Mouse (Mus musculus): ENCODE data around the gene Avil. TPM values are rescaled to one million over a fixed set of nuclear protein-coding genes. Genes with fewer than 3 reads are reported as not detected.
A peak's percentile ranks its signal among the peaks of the same experiment; 100 is the strongest.

Avil gene
- 0.12 and 0.30 TPM in 2 replicates for polyA plus RNA-seq (2012; rRNA removed)

DNA sequence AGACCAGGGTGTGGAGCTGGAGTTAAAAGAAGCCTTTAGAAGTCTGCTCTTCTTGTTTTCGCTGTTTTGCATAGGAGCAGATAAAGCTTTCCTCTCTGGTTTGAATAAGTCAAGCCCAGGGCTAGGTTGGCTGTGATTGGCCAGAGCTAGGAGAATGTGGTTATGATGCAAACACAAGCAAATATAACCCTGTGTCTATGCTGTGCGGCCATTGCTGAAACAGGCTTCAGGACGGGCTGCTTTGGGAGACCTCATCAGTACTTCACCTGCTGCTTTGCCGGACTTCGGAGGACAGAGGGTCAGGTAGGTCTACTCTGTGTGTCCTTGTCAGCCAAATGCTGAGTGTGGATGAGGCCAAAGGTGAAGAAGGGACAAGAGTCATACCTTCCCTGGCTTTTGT is at the start of gene Avil:
TSS of gene Avil (plus strand) at position 181 of the 400 bp plus-strand sequence.
- DNase-seq, result no peak
- H3K4me1 ChIP-seq (ENCODE audit: control insufficient read depth, insufficient read depth, low read length), result 0 out of 2 replicates have a peak, but pooled peaks cover 2% of the 10 kb centered on the region
- 78% methylated on average over 5 of the region's 5 CpGs for WGBS

GRCm38 (mm10) chr10:126952375-126952774 is 48.1 kb upstream of the Avil start:
- no peak for DNase-seq
- TF ChIP-seq CTCF (IDR thresholded peaks at IDR 0.05; ENCODE audit: insufficient read depth, low read length), result no peak
- no peak for TF ChIP-seq POLR2A (IDR thresholded peaks at IDR 0.05; ENCODE audit: borderline replicate concordance, extremely low read depth, low read depth, low read length)
- WGBS, result 74% methylated on average over 1 of the region's 1 CpGs
- Histone ChIP-seq H3K4me3 (replicated peaks; ENCODE audit: extremely low read depth, low read depth, low read length) (no peak overlapping the region), H3K4me1 (ENCODE audit: control insufficient read depth, insufficient read depth, low read length) (peaks cover 6% of the 10 kb centered on the region)

More for the DNA sequence above, at the start of gene Avil:
- H3K4me3 ChIP-seq (replicated peaks; ENCODE audit: extremely low read depth, low read depth, low read length), result no peak within 1 kb of the TSS
- TF ChIP-seq CTCF (IDR thresholded peaks at IDR 0.05; ENCODE audit: insufficient read depth, low read length), result no peak
- no peak for TF ChIP-seq POLR2A (IDR thresholded peaks at IDR 0.05; ENCODE audit: borderline replicate concordance, extremely low read depth, low read depth, low read length)

GRCm38 (mm10) chr10:126953029-126953471 is 47.5 kb upstream of the Avil start:
- 64% methylated on average over 3 of the region's 3 CpGs for WGBS
- Histone ChIP-seq H3K4me1 (ENCODE audit: control insufficient read depth, insufficient read depth, low read length) (peaks cover 11% of the 10 kb centered on the region), H3K4me3 (replicated peaks; ENCODE audit: extremely low read depth, low read depth, low read length) (no peak overlapping the region)
- TF ChIP-seq CTCF (IDR thresholded peaks at IDR 0.05; ENCODE audit: insufficient read depth, low read length) (no peak), POLR2A (IDR thresholded peaks at IDR 0.05; ENCODE audit: borderline replicate concordance, extremely low read depth, low read depth, low read length) (no peak)
- DNase-seq, result no peak

DNA sequence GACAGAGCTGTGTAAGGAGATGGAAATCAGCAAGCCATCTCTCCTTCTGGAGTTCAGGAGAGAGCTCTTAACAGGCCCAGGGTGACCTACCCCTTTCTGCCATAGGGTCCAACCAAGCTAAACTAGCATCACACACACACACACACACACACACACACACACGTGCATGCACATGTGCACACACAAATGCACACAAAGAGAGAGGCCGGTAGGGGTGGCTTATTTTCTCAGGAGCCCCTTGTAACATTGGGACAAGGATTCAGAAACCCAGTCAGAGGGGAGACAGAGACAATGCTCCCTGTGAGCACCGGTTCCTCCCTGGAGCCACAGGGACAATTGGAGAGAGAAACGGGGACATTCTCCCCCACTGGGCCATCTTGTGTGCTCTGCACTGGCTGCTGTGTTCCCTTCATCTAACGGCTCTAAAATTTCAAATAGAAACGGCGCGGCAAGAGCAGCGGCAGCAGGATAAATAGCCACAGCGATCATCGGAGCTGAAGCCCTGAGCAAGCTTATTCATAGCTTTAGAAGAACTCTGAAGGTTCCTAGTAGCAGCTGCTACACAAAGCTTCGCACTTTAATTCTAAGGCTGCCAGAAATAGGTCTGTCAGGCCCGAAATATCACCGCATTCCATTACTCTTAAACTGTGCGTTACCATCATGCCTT is 43.7 kb upstream of the Avil start:
- H3K4me3 ChIP-seq (replicated peaks; ENCODE audit: extremely low read depth, low read depth, low read length), result no peak overlapping the region
- peaks cover 6% of the 10 kb centered on the region; the same call in 1 of the 2 replicates for H3K4me1 ChIP-seq (ENCODE audit: control insufficient read depth, insufficient read depth, low read length)
- no peak for TF ChIP-seq POLR2A (IDR thresholded peaks at IDR 0.05; ENCODE audit: borderline replicate concordance, extremely low read depth, low read depth, low read length)
- TF ChIP-seq CTCF (IDR thresholded peaks at IDR 0.05; ENCODE audit: insufficient read depth, low read length), result no peak
- 51% methylated on average over 15 of the region's 15 CpGs for WGBS
- DNase-seq, result no peak

- 7% methylated on average over 25 of the region's 25 CpGs for WGBS
- DNase-seq, result peak; percentile 52
- peak overlapping the region; percentile 22 for H3K4me3 ChIP-seq (replicated peaks; ENCODE audit: extremely low read depth, low read depth, low read length)
- H3K4me1 ChIP-seq (ENCODE audit: control insufficient read depth, insufficient read depth, low read length), result peaks cover 9% of the 10 kb centered on the region; the same call in 1 of the 2 replicates
- TF ChIP-seq CTCF (IDR thresholded peaks at IDR 0.05; ENCODE audit: insufficient read depth, low read length), result no peak
These were observed 43.0 kb upstream of the Avil start for GRCm38 (mm10) chr10:126957359-126958107.

DNA sequence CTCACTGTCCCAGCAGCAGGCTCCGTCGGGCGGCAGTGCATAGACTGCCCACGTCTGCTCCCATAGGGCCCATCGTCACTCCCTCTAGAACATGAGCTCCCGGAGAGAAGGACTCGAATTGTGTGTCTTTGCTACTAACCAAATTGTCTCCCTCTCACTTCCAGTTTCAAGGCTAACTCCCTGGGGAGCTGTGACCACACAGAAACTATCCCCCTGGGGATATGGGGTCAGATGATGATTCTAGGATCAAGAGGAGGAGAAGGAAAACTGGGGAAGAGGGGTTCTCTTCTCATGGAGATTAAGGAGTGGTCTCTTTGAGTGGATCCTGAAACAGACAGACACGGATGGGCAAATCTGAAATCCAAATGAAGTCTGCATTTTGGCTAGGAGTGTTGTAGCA is 40.0 kb upstream of the Avil start:
- peaks cover 9% of the 10 kb centered on the region; the same call in 1 of the 2 replicates for H3K4me1 ChIP-seq (ENCODE audit: control insufficient read depth, insufficient read depth, low read length)
- WGBS, result 79% methylated on average over 8 of the region's 8 CpGs
- DNase-seq, result no peak
- H3K4me3 ChIP-seq (replicated peaks; ENCODE audit: extremely low read depth, low read depth, low read length), result no peak overlapping the region
- no peak for TF ChIP-seq POLR2A (IDR thresholded peaks at IDR 0.05; ENCODE audit: borderline replicate concordance, extremely low read depth, low read depth, low read length)
- TF ChIP-seq CTCF (IDR thresholded peaks at IDR 0.05; ENCODE audit: insufficient read depth, low read length), result no peak

- 62% methylated on average over 10 of the region's 10 CpGs for WGBS
- peaks cover 9% of the 10 kb centered on the region; the same call in 1 of the 2 replicates for H3K4me1 ChIP-seq (ENCODE audit: control insufficient read depth, insufficient read depth, low read length)
- TF ChIP-seq POLR2A (IDR thresholded peaks at IDR 0.05; ENCODE audit: borderline replicate concordance, extremely low read depth, low read depth, low read length) (no peak), CTCF (IDR thresholded peaks at IDR 0.05; ENCODE audit: insufficient read depth, low read length) (no peak)
- DNase-seq, result peak; percentile 49
- H3K4me3 ChIP-seq (replicated peaks; ENCODE audit: extremely low read depth, low read depth, low read length), result no peak overlapping the region
These were observed 38.8 kb upstream of the Avil start for GRCm38 (mm10) chr10:126961757-126962156.

DNA sequence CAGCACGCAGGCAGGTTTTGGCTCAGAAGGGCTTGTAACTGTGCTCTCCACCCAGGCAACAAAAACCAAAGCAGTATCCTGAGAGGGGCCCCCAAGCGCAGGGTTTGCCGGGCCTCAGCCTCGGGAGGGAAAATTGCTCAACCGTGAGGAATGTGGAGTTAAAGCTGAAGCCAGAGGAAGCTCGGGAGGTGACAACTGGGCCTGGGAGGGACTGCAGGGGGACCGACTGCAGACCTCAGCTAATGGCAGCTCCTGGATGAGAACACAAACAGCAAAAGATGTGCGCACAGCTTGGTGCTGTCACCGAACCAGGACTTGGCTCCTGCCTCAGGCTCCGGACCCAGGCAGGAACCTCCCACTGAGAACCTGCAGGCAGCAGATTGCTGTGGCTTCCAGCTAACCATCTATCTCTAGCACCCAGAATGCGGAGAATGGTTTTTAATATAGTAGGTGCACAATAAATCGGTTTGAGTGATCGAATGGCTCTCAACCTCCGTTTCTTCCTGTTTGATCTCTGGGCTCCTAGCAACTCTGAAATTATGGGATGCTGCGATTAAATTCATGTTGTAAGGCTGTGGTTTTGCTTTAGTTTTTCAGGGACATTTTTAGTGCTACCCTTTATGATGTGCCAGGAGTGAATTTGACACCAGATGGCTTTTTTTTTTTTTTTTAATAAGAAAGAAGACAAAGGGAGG is 38.1 kb upstream of the Avil start:
- peak; percentile 41 for DNase-seq
- 36% methylated on average over 15 of the region's 15 CpGs for WGBS
- no peak overlapping the region for H3K4me3 ChIP-seq (replicated peaks; ENCODE audit: extremely low read depth, low read depth, low read length)
- TF ChIP-seq CTCF (IDR thresholded peaks at IDR 0.05; ENCODE audit: insufficient read depth, low read length) (no peak), POLR2A (IDR thresholded peaks at IDR 0.05; ENCODE audit: borderline replicate concordance, extremely low read depth, low read depth, low read length) (no peak)
- H3K4me1 ChIP-seq (ENCODE audit: control insufficient read depth, insufficient read depth, low read length), result peaks cover 7% of the 10 kb centered on the region; the same call in 1 of the 2 replicates

DNA sequence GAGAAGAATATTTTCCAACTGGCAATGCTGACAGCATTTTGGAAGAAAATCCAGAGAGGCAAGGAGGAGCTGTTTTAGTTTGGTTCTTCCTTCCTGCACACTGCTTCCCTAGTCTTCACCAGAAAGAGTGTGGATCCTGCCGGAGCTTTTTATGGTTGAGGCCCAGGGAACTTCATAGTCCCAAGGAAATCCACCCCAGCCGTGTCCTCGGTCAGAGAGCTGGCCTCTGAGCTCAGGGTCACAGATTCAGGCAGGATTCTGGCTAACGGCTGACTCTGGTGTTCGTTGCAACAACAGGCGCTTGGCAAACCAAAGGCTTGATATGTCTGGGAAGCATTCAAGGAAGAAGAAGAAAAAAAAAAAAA is 37.6 kb upstream of the Avil start:
- WGBS, result 40% methylated on average over 6 of the region's 6 CpGs
- TF ChIP-seq POLR2A (IDR thresholded peaks at IDR 0.05; ENCODE audit: borderline replicate concordance, extremely low read depth, low read depth, low read length), result no peak
- H3K4me3 ChIP-seq (replicated peaks; ENCODE audit: extremely low read depth, low read depth, low read length), result no peak overlapping the region
- DNase-seq, result no peak
- peaks cover 3% of the 10 kb centered on the region; the same call in 1 of the 2 replicates for H3K4me1 ChIP-seq (ENCODE audit: control insufficient read depth, insufficient read depth, low read length)
